Mouse (Mus musculus) megakaryocyte, embryonic 14.5 days (primary cell): ENCODE measurements at regions not wholly inside any gene's neighbourhood (a gene's known extent, or its start where the extent isn't known, plus 50 kb on each side); places are given as distances from the start of the nearest gene placed in this dataset.

Source experiments
- FLI1 ChIP-seq: IDR thresholded peaks from 2 replicates; pipeline ENCODE4 v1.6.1; 2012; ENCODE audit warnings: low read length, inconsistent platforms, mixed read lengths
- GATA1 ChIP-seq: IDR thresholded peaks from 3 replicates; pipeline ENCODE4 v1.6.1; 2012; ENCODE audit warnings: mixed read lengths, low read length, inconsistent platforms, borderline replicate concordance

- TF ChIP-seq GATA1 (no peak), FLI1 (no peak)
Observed at GRCm38 (mm10) chr6:37686094-37686493, 156.1 kb downstream of the Akr1d1 start.
